Mouse (Mus musculus) ovary, postnatal 36 days (tissue): ENCODE results near the gene Rbm20.
A peak's percentile ranks its signal among the peaks of the same experiment; 100 is the strongest.

Experiments used
- DNase-seq: peaks from one replicate; pipeline ENCODE4 v3.0.0; 2022; ENCODE audit warnings: low spot score, mixed read lengths

Gene Rbm20

DNA sequence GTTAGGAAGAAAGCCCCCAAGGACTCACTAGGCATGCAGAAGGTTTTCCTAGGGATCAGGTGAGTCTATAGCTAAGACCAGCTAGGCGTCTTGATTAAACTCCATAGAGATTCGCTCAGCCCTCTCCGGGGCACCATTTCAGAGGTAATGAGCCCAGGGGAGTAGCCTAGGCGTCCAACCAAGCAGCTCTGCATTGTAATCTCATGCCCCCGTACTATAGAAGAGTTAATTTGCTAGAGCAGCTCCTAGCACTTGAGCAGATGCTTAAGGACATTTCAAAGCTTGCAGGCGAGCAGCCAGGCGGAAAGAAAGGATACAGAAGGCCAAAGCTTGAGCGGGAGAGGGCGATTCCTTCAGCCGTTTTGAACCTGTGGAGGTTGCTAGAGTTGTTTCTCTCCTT, 208.3 kb downstream of the Rbm20 start:
- no peak for DNase-seq

DNA sequence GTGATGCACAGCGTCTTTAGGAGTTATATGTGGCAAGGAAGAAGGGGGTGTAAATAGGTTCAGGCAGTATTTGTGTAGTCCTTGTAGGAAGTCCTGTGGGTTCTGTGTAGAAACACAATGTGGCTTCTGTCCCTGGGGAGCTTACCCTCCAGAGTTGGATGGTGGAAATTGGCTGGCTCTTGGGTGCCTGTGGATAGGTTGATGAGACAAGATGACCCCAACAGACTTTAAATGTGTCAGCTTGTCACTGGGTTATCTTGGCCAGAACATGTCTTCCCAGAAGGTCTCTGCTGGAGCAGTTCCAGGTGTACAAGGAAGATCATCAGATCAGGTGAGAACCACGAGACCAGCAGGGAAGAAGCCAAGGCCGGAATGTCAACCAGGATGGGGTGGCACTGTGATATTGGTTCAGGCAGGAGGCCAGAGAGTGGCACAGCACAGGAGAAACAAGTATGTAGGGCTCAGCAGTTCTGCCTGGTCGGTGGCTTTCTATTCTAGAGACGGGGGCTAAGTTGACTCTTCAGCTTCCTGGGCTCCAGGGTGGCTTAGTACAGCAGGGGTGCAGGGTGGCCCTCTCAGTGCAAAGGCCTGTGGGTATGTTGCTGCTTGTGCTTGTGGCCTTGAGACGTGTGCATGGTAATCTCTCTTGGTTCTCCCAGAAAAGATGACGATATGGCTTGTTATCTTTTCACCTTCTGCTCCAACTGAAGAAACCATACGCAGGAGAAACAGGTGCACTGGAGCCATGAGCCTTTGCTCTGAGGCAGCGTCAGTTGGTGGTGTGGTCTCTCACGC, 209.7 kb downstream of the Rbm20 start:
- no peak for DNase-seq

- no peak for DNase-seq
Measured at GRCm38 (mm10) chr19:53887822-53888221, 210.7 kb downstream of the Rbm20 start.

DNA sequence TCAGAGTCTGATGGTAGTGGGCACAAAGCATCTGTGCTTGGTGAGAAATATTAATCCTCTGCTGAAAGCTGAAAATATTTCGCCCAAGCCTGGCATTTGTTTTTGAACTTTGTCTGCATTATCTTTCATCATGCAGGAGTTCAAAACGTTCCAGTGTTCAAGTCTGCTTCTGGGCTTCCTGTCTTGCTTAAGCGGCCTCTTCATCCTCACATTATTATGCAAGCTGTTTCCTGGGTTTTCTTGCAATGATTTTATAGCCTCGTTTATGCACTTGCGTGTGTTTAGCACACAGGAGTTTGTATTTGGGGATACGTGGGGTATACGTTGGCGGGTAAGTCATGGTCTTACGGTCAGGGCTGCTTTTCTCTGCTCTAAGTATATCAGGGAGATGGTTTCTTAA, 211.2 kb downstream of the Rbm20 start:
- no peak for DNase-seq

DNA sequence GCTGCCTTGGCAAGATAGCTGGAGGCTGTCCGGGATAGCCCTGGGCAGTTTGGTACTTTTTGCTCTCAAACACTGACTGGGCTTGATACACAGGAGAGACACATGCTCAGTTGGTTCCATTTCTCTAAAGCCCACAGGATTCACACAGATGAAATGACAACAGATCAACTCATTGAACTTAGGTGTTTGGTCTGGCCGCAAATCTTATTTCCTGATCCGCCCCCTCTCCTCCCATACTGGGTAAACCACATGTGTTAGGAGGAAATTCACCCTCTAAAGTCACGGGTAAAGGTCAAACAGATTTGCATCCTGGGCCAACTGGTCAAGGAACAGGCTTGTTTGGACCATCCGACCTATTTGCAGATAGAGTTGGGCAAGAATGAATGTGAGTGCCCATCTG, 212.4 kb downstream of the Rbm20 start:
- DNase-seq = no peak

- no peak for DNase-seq
Measured at GRCm38 (mm10) chr19:53890274-53890673, 213.2 kb downstream of the Rbm20 start.

GRCm38 (mm10) chr19:53890781-53891251, 213.7 kb downstream of the Rbm20 start:
- no peak for DNase-seq

- DNase-seq = no peak
Measured at GRCm38 (mm10) chr19:53891569-53891968, 214.5 kb downstream of the Rbm20 start.

GRCm38 (mm10) chr19:53892061-53892460, 215.0 kb downstream of the Rbm20 start, which contains the start of gene Pdcd4:
Gene Pdcd4, plus strand, starts transcription at chr19:53892231.
- DNase-seq = peak; percentile 41

- DNase-seq = no peak
Measured at GRCm38 (mm10) chr19:53892838-53893359, 215.8 kb downstream of the Rbm20 start.

DNA sequence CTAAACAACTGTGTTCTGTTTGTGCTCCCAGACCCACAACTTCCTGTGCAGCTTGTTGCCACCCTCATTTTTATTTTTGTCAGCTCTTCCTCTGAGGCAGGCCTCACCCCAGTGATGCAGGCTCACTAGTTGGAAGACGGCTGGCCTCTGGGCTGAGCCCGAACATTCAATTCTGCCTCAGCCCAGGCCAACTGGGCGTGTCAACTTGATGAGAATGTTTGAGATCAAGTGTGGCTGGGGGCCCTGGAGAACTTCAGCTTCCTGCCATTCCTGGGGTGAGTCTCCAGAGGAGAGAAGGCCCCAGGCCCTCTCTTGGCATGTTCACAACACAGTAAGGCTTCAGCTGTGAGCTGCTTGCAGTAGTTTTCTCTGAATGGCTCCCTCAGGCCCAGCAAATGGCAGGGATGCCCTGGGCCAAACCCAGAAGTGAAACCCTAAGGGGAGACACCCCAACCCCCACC, 216.6 kb downstream of the Rbm20 start:
- DNase-seq = peak; percentile 26

GRCm38 (mm10) chr19:53894538-53895121, 217.5 kb downstream of the Rbm20 start:
- no peak for DNase-seq

GRCm38 (mm10) chr19:53898046-53898445, 220.9 kb downstream of the Rbm20 start:
- no peak for DNase-seq

DNA sequence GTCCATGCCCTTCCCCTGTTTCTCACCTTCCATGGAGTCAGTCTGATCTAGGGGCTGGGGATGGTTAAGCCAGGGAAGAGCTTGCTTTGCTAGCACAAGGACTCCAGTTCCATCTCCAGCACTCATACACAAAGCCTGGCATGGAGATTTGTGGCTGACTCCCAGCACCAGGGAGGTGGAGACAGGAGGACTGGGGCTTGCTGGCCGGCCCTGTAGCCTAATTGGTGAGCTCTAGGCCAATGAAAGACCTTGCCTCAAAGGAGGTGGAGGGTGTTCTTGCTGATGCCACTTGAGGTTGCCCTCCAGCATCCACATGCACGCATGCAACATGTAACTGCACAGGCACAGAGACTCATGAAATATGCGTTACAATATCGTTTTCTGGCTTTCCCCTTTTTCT, 221.4 kb downstream of the Rbm20 start:
- no peak for DNase-seq

DNA sequence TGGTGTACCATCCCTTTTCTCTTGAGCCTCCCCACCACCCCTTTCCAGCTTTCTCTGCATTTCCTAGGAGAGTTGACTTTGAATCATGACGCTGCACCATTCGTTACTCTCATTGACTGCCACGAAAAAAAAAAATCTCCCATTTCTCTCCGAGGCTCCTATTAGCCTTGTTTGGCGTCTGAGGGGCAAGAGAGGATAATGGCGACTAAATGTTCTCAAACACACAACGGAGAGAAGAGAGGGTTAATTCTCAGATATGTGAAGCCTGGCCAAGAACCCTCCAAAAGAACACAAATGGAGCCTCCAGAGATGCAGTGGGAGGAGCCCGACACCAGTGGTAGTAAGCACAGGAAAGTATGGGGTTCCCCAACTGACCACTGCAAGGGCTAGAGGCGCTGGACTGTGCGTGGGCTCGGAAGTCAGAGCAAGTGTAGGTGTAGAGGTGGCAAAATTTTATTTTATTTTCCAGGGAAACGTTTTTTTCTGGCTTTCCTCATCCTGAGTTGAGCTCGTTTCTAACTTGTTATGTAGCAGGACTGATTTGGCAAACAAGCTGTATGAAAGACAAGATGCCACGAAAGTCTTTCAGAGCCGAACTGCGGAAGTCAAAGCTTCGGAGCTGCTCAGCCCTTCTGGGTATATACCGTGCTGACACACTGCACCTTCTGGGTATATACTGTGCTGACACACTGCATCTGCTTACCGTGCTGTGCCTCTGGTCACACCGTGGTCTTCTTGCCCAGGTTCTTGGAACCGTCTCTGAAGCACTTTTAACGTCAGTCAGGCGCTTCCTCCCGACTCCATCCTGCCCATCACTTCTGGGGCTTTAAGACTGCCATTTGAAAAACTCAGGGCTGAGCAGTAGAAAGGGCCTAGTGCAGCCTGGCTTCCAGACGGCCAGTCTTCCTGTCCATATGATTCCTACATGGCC, 222.1 kb downstream of the Rbm20 start:
- no peak for DNase-seq

GRCm38 (mm10) chr19:53899941-53900610, 223.0 kb downstream of the Rbm20 start:
- no peak for DNase-seq

- peak; percentile 19 for DNase-seq
Measured at GRCm38 (mm10) chr19:53901931-53902738, 225.0 kb downstream of the Rbm20 start.

DNA sequence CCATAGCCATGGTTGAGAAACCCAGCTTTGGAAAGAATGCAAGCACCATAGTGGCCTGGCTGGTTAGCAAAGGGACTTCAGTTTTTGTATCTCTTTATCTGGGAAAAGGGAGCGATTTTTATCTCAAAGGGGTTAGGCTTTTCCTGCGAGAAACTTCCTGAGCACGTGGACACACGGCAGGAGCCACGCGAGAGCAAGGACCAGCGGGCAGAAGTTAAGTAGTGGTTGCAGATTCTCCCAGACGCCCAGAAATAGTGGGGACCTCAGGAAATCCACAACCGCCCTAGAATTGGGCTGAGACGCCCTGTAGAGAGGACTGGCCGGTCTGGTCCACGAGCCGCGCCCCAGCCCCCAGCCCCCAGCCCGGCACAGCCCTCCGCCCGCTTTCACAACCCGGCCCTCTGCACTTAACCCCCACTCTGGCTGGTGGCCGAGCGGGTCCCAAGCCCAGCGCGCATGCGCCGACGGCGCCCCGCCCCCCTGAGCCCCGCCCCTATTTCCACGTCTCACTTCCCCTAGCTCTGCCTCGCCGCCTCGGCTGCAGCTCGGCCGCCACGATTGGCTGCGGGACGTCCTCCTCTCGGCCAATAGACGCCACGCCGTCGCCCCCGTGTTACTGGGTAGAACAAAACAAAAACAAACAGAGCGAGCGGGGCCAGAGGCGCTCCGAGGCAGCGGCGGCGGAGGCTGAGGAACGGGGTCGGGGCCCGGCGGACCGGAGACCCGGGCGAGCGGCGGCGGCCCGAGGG, 225.8 kb downstream of the Rbm20 start:
- peak; percentile 95 for DNase-seq

GRCm38 (mm10) chr19:53903507-53904321, 226.6 kb downstream of the Rbm20 start:
- DNase-seq = peak; percentile 54
